ENCODE assay signal across 22 mouse cellular contexts in genomic region chr12:108761665-108762064, GRCm38 (mm10). TPM values are rescaled to one million over a fixed set of nuclear protein-coding genes. Genes with fewer than 3 reads are reported as not detected.
DNase-seq lines count a peak whose midpoint lies in the region; ATAC-seq and TF ChIP-seq lines count a peak whose summit lies in the region.
"Had no signal": no experiment of that assay in that cellular context is flagged by ENCODE, and none has a peak within 500 bp of the region (broad histone marks: within the 10 kb centered on the region; RNA-seq: fewer than 3 reads in every experiment).

No protein-coding gene starts in this region.

- no peaks in the 10 kb centered on the region for H3K36me3 ChIP-seq in heart, embryonic 10.5 days
- no peaks in the 10 kb centered on the region for H3K36me3 ChIP-seq in midbrain, embryonic 11.5 days (ENCODE audit: control insufficient read depth, insufficient read depth, low read length)
- no peaks in the 10 kb centered on the region for H3K36me3 ChIP-seq in midbrain, embryonic 14.5 days (ENCODE audit: control insufficient read depth, insufficient read depth, low read length)
- H3K36me3 ChIP-seq in liver, embryonic 13.5 days, result no peaks in the 10 kb centered on the region
- H3K36me3 ChIP-seq: embryonic facial prominence, embryonic 12.5 days; intestine, embryonic 15.5 days; limb, embryonic 13.5 days had no signal

- peak; percentile 64 for DNase-seq in heart, embryonic 10.5 days (ENCODE audit: low spot score)
- no peak for DNase-seq in heart, postnatal 14 days
- DNase-seq in midbrain, embryonic 11.5 days (ENCODE audit: low spot score, missing footprints), result peak; percentile 57
- no peak for DNase-seq in midbrain, embryonic 14.5 days
- no peak for DNase-seq in liver, embryonic 13.5 days
- no peak for DNase-seq in cerebellum, postnatal 25 days
- DNase-seq in kidney, adult 8-10 months, result no peak
- DNase-seq: cerebellum, adult 8-10 months; embryo, embryonic 11 days; right cerebral cortex, adult 18-20 months; right cerebral cortex, postnatal 4 days had no signal

- WGBS in heart, embryonic 10.5 days, result 67% methylated on average over 4 of the region's 4 CpGs
- WGBS in midbrain, embryonic 11.5 days, result 82% methylated on average over 4 of the region's 4 CpGs
- WGBS in midbrain, embryonic 14.5 days, result 82% methylated on average over 4 of the region's 4 CpGs
- 67% methylated on average over 4 of the region's 4 CpGs for WGBS in bone marrow, adult 2 months
- WGBS in liver, embryonic 13.5 days (ENCODE audit: insufficient replicate concordance), result 49% methylated on average over 4 of the region's 4 CpGs

- TF ChIP-seq CTCF in bone marrow, adult 2 months (IDR thresholded peaks at IDR 0.05; ENCODE audit: control insufficient read depth, insufficient read depth, low read length), result no peak

- no peak overlapping the region for H3K9ac ChIP-seq in midbrain, embryonic 11.5 days (ENCODE audit: low read length)
- no peak overlapping the region for H3K9ac ChIP-seq in midbrain, embryonic 14.5 days (replicated peaks; ENCODE audit: low read length)
- no peak overlapping the region for H3K9ac ChIP-seq in liver, embryonic 13.5 days
- H3K9ac ChIP-seq: embryonic facial prominence, embryonic 12.5 days; intestine, embryonic 15.5 days; limb, embryonic 13.5 days had no signal

- peaks cover 48% of the 10 kb centered on the region for H3K4me1 ChIP-seq in heart, embryonic 10.5 days
- H3K4me1 ChIP-seq in midbrain, embryonic 11.5 days (ENCODE audit: control insufficient read depth, insufficient read depth, low read length), result peaks cover 2% of the 10 kb centered on the region; the same call in 1 of the 2 replicates
- H3K4me1 ChIP-seq in midbrain, embryonic 14.5 days (ENCODE audit: control insufficient read depth, insufficient read depth, low read length), result peaks cover 5% of the 10 kb centered on the region; the same call in 1 of the 2 replicates
- H3K4me1 ChIP-seq in bone marrow, adult 2 months (ENCODE audit: control insufficient read depth, insufficient read depth, low read length), result peaks cover 11% of the 10 kb centered on the region
- peaks cover 78% of the 10 kb centered on the region for H3K4me1 ChIP-seq in liver, embryonic 13.5 days (replicated peaks)

- intact Hi-C loops in heart, postnatal 14 days (cut with DNase I), result no loop called here

- H3K27me3 ChIP-seq in heart, embryonic 10.5 days (ENCODE audit: insufficient read depth, poor library complexity, severe bottlenecking), result no peaks in the 10 kb centered on the region
- no peaks in the 10 kb centered on the region for H3K27me3 ChIP-seq in midbrain, embryonic 11.5 days (ENCODE audit: control insufficient read depth, insufficient read depth, low read length)
- no peaks in the 10 kb centered on the region for H3K27me3 ChIP-seq in midbrain, embryonic 14.5 days (ENCODE audit: control insufficient read depth, insufficient read depth, low read length)
- H3K27me3 ChIP-seq in liver, embryonic 13.5 days, result no peaks in the 10 kb centered on the region; the same call in 1 of the 2 replicates
- H3K27me3 ChIP-seq: embryonic facial prominence, embryonic 12.5 days; intestine, embryonic 15.5 days; limb, embryonic 13.5 days had no signal

- no peak for ATAC-seq in midbrain, embryonic 11.5 days (ENCODE audit: low FRiP score)
- ATAC-seq in midbrain, embryonic 14.5 days (ENCODE audit: low FRiP score, low TSS enrichment), result no peak
- ATAC-seq in liver, embryonic 13.5 days (ENCODE audit: low read depth), result no peak
- ATAC-seq: forebrain, embryonic 14.5 days; hindbrain, embryonic 16.5 days; intestine, embryonic 15.5 days; midbrain, embryonic 16.5 days had no signal

- no peak overlapping the region for H3K4me3 ChIP-seq in heart, embryonic 10.5 days
- H3K4me3 ChIP-seq in midbrain, embryonic 11.5 days (ENCODE audit: low read depth, low read length), result no peak overlapping the region
- H3K4me3 ChIP-seq in midbrain, embryonic 14.5 days (replicated peaks; ENCODE audit: low read depth, low read length), result no peak overlapping the region
- no peak overlapping the region for H3K4me3 ChIP-seq in bone marrow, adult 2 months (replicated peaks; ENCODE audit: control insufficient read depth, low read depth, low read length)
- no peak overlapping the region for H3K4me3 ChIP-seq in liver, embryonic 13.5 days (replicated peaks)
- H3K4me3 ChIP-seq: embryonic facial prominence, embryonic 12.5 days; intestine, embryonic 15.5 days; limb, embryonic 13.5 days had no signal

- no peak overlapping the region for H3K27ac ChIP-seq in heart, embryonic 10.5 days
- H3K27ac ChIP-seq in midbrain, embryonic 11.5 days (ENCODE audit: low read depth, low read length), result no peak overlapping the region
- H3K27ac ChIP-seq in midbrain, embryonic 14.5 days (replicated peaks; ENCODE audit: low read depth, low read length), result no peak overlapping the region
- H3K27ac ChIP-seq in bone marrow, adult 2 months (ENCODE audit: control insufficient read depth, insufficient read depth, low read depth, low read length, poor library complexity), result peak overlapping the region; percentile 75
- 0 out of 2 replicates have a peak overlapping the region, but pooled peaks have one; percentile 72 for H3K27ac ChIP-seq in liver, embryonic 13.5 days
- H3K27ac ChIP-seq: embryonic facial prominence, embryonic 12.5 days; intestine, embryonic 15.5 days; limb, embryonic 13.5 days had no signal

- TF ChIP-seq POLR2A in bone marrow, adult 2 months (IDR thresholded peaks at IDR 0.05; ENCODE audit: borderline replicate concordance, control insufficient read depth, low read depth, low read length), result no peak

- H3K9me3 ChIP-seq in heart, embryonic 10.5 days, result no peaks in the 10 kb centered on the region
- no peaks in the 10 kb centered on the region for H3K9me3 ChIP-seq in midbrain, embryonic 11.5 days (ENCODE audit: control insufficient read depth, low read length)
- no peaks in the 10 kb centered on the region for H3K9me3 ChIP-seq in midbrain, embryonic 14.5 days (ENCODE audit: control insufficient read depth, low read length)
- no peaks in the 10 kb centered on the region for H3K9me3 ChIP-seq in liver, embryonic 13.5 days (replicated peaks)
- H3K9me3 ChIP-seq: embryonic facial prominence, embryonic 12.5 days; intestine, embryonic 15.5 days; limb, embryonic 13.5 days had no signal

- no peak overlapping the region for H3K4me2 ChIP-seq in midbrain, embryonic 11.5 days
- H3K4me2 ChIP-seq in midbrain, embryonic 14.5 days (ENCODE audit: low read length), result no peak overlapping the region
- H3K4me2 ChIP-seq in liver, embryonic 13.5 days, result no peak overlapping the region
- H3K4me2 ChIP-seq: embryonic facial prominence, embryonic 12.5 days; heart, embryonic 11.5 days; intestine, embryonic 15.5 days; limb, embryonic 13.5 days had no signal

RNA-seq across cellular contexts. Expression of gene Yy1, which starts 31.1 kb away (rescaled TPM):
- 11.8 and 17.5 TPM in 2 replicates for polyA plus RNA-seq in heart, embryonic 10.5 days (2016; fragmentation: Nextera tagmentation; extraction: Ambion mirVana)
- total RNA-seq in heart, postnatal 14 days (2021), result 10 to 100 TPM; 39.3 to 41.4 TPM
- polyA plus RNA-seq in midbrain, embryonic 11.5 days (2014; fragmentation: Nextera tagmentation; extraction: Ambion mirVana), result 19.0 and 19.5 TPM in 2 replicates
- 15.1 and 16.6 TPM in 2 replicates for polyA plus RNA-seq in midbrain, embryonic 14.5 days (2014; fragmentation: Nextera tagmentation; extraction: Ambion mirVana)
- polyA plus RNA-seq in bone marrow, adult 2 months (2011; ENCODE audit: insufficient read depth, insufficient read length, low replicate concordance, missing spikeins), result 16.3 and 35.4 TPM in 2 replicates
- polyA plus RNA-seq in liver, embryonic 13.5 days (2015; fragmentation: Nextera tagmentation; extraction: Ambion mirVana), result 7.7 and 10.6 TPM in 2 replicates

RNA-seq across cellular contexts. Expression of gene Degs2, which starts 59.5 kb away (rescaled TPM):
- 0.39 and 0.94 TPM in 2 replicates for polyA plus RNA-seq in heart, embryonic 10.5 days (2016; fragmentation: Nextera tagmentation; extraction: Ambion mirVana)
- total RNA-seq in heart, postnatal 14 days (2021), result under 1 TPM; 0.27 to 0.81 TPM
- 1.0 TPM in 2 replicates for polyA plus RNA-seq in midbrain, embryonic 11.5 days (2014; fragmentation: Nextera tagmentation; extraction: Ambion mirVana)
- 2.5 and 2.8 TPM in 2 replicates for polyA plus RNA-seq in midbrain, embryonic 14.5 days (2014; fragmentation: Nextera tagmentation; extraction: Ambion mirVana)
- polyA plus RNA-seq in bone marrow, adult 2 months (2011; ENCODE audit: insufficient read depth, insufficient read length, low replicate concordance, missing spikeins), result not detected in 2 replicates
- 0.12 and 0.16 TPM in 2 replicates for polyA plus RNA-seq in liver, embryonic 13.5 days (2015; fragmentation: Nextera tagmentation; extraction: Ambion mirVana)
- total RNA-seq: adrenal gland, postnatal 14 days; gastrocnemius, postnatal 4 days; neutrophil, adult 5-6 weeks had no signal

Comparison
In these comparisons a context has a peak if more than half of its experiments do, and no peak if none do; other contexts are left out.
1. DNase-seq: peak in heart, embryonic 10.5 days (single experiment) and midbrain, embryonic 11.5 days (single experiment); none in heart, postnatal 14 days (0 of 2), midbrain, embryonic 14.5 days (single experiment), liver, embryonic 13.5 days (single experiment), cerebellum, postnatal 25 days (0 of 2) and kidney, adult 8-10 months (0 of 2).
2. H3K27ac ChIP-seq: peak in bone marrow, adult 2 months (single experiment) and liver, embryonic 13.5 days (single experiment); none in heart, embryonic 10.5 days (single experiment), midbrain, embryonic 11.5 days (single experiment) and midbrain, embryonic 14.5 days (single experiment).